Mouse (Mus musculus): ENCODE data around the gene Elovl1.

GRCm38 (mm10) chr4:118427768-118428451, at the start of gene Elovl1:
- TF ChIP-seq POLR2A (IDR thresholded peaks at IDR 0.05; ENCODE audit: insufficient read length, low read depth) (peak; percentile 67), POLR2AphosphoS2 (IDR thresholded peaks at IDR 0.05; ENCODE audit: insufficient read length, low read depth) (peak; percentile 68), MAX (IDR thresholded peaks at IDR 0.05; ENCODE audit: low read depth) (no peak), MYOG (IDR thresholded peaks at IDR 0.05; ENCODE audit: control insufficient read depth in 1 of 3, insufficient read depth in 1 of 3, insufficient read length in 2 of 3, low read depth in 2 of 3) (peak in 2 of 3 experiments; percentile 30 to 40), TCF12 (IDR thresholded peaks at IDR 0.05; ENCODE audit: insufficient read depth, poor library complexity, severe bottlenecking) (no peak), TCF3 (IDR thresholded peaks at IDR 0.05; ENCODE audit: insufficient read length, low read depth) (no peak), USF1 (IDR thresholded peaks at IDR 0.05; ENCODE audit: low read depth) (no peak), CEBPB (IDR thresholded peaks at IDR 0.05; ENCODE audit: insufficient read depth, poor library complexity, severe bottlenecking) (no peak), E2F4 (IDR thresholded peaks at IDR 0.05; ENCODE audit: insufficient read depth) (no peak), REST (IDR thresholded peaks at IDR 0.05; ENCODE audit: insufficient read depth, insufficient read length) (no peak)

Measured in myocyte (in vitro differentiated cells).